Comparison of ENCODE assay signal across 12 mouse cellular contexts in genomic region chr1:193098946-193099345, GRCm38 (mm10). TPM values are rescaled to one million over a fixed set of nuclear protein-coding genes. Genes with fewer than 3 reads are reported as not detected.
"Had no signal": no experiment of that assay in that cellular context is flagged by ENCODE, and none has a peak within 500 bp of the region (broad histone marks: within the 10 kb centered on the region; RNA-seq: fewer than 3 reads in every experiment).

No protein-coding gene starts in this region.

- DNase-seq: liver; liver, embryonic 13.5 days; liver, postnatal 0 days; lung, adult 18-20 months; lung, adult 2 months; lung, embryonic 14.5 days; lung, postnatal 10 days; lung, postnatal 14 days; lung, postnatal 36 days; lung, postnatal 4 days; midbrain, embryonic 14.5 days had no signal

RNA-seq across cellular contexts. Expression of gene Irf6, which starts 54.0 kb away (rescaled TPM):
- total RNA-seq: monocyte, adult 5-6 weeks had no signal
